Mouse (Mus musculus): ENCODE data around the gene Gpr156.

- no peak for TF ChIP-seq CTCF (IDR thresholded peaks at IDR 0.05; ENCODE audit: low read depth, low read length)
- no peak for TF ChIP-seq POLR2A (IDR thresholded peaks at IDR 0.05; ENCODE audit: borderline replicate concordance, low read depth, low read length)
Measured at GRCm38 (mm10) chr16:37929626-37930025, 13.3 kb downstream of the Gpr156 start.
